Mouse (Mus musculus) liver, embryonic 11.5 days (tissue): ENCODE results near the gene Igfbp5. TPM values are rescaled to one million over a fixed set of nuclear protein-coding genes. Genes with fewer than 3 reads are reported as not detected.

Experiments
- ATAC-seq: fragments of 200-750 bp; cut with Nextera tagmentation; replicated peaks from 2 replicates; pipeline ENCODE4 v1.8.0; 2017; ENCODE audit warnings: moderate number of reproducible peaks, mild to moderate bottlenecking, moderate TSS enrichment, moderate library complexity; ENCODE audit not compliant: low FRiP score
- DNase-seq: peaks from one replicate; pipeline ENCODE4 v3.0.0-alpha.2; 2017; ENCODE audit warnings: low spot score
- H3K27ac ChIP-seq: fragments of 300-500 bp; sonication (generic); 2 replicates; pipeline ENCODE4 v1.5.1; 2014; ENCODE audit warnings: mild to moderate bottlenecking, low read depth, low read length, control low read depth
- H3K27me3 ChIP-seq: fragments of 300-500 bp; sonication (generic); replicated peaks from 2 replicates; pipeline ENCODE4 v1.6.1; 2014; ENCODE audit warnings: low read length, mixed read lengths; ENCODE audit not compliant: control insufficient read depth, insufficient read depth
- H3K36me3 ChIP-seq: fragments of 300-500 bp; sonication (generic); 2 replicates; pipeline ENCODE4 v1.6.1; 2014; ENCODE audit warnings: mild to moderate bottlenecking, low read length, moderate library complexity, mixed read lengths; ENCODE audit not compliant: control insufficient read depth, insufficient read depth
- H3K4me1 ChIP-seq: fragments of 300-500 bp; sonication (generic); replicated peaks from 2 replicates; pipeline ENCODE4 v1.6.1; 2014; ENCODE audit warnings: low read length, mixed read lengths; ENCODE audit not compliant: control insufficient read depth, insufficient read depth
- H3K4me2 ChIP-seq: fragments of 300-500 bp; sonication (generic); 2 replicates; pipeline ENCODE4 v1.6.1; 2014; ENCODE audit warnings: mild to moderate bottlenecking, control low read depth, moderate library complexity
- H3K4me3 ChIP-seq: fragments of 300-500 bp; sonication (generic); 2 replicates; pipeline ENCODE4 v1.5.1; 2014; ENCODE audit warnings: low read depth, low read length, control low read depth
- H3K9ac ChIP-seq: fragments of 300-500 bp; sonication (generic); 2 replicates; pipeline ENCODE4 v1.6.1; 2014; ENCODE audit warnings: low read depth, low read length, control low read depth
- H3K9me3 ChIP-seq: fragments of 300-500 bp; sonication (generic); 2 replicates; pipeline ENCODE4 v1.6.1; 2016; ENCODE audit warnings: low read length, inconsistent platforms, mixed read lengths; ENCODE audit not compliant: control insufficient read depth
- WGBS: fragments of 180-500 bp; shearing (Covaris S2); extraction: QIAGEN DNeasy Blood & Tissue Kit; methylation state at CpG from one replicate; pipeline ENCODE4 v1.1.7; 2014; 5-methylcytosine and 5-hydroxymethylcytosine counted together
- polyA plus RNA-seq: library from polyadenylated mRNA; unstranded; fragments of >200 nt; fragmentation: Nextera tagmentation; extraction: Ambion mirVana; gene quantifications from 2 replicates; pipeline ENCODE4 v1.2.1, GENCODE M21; 2014

Gene Igfbp5
- polyA plus RNA-seq, 1 experiment from 2014 or later, result 33.8 TPM

DNA sequence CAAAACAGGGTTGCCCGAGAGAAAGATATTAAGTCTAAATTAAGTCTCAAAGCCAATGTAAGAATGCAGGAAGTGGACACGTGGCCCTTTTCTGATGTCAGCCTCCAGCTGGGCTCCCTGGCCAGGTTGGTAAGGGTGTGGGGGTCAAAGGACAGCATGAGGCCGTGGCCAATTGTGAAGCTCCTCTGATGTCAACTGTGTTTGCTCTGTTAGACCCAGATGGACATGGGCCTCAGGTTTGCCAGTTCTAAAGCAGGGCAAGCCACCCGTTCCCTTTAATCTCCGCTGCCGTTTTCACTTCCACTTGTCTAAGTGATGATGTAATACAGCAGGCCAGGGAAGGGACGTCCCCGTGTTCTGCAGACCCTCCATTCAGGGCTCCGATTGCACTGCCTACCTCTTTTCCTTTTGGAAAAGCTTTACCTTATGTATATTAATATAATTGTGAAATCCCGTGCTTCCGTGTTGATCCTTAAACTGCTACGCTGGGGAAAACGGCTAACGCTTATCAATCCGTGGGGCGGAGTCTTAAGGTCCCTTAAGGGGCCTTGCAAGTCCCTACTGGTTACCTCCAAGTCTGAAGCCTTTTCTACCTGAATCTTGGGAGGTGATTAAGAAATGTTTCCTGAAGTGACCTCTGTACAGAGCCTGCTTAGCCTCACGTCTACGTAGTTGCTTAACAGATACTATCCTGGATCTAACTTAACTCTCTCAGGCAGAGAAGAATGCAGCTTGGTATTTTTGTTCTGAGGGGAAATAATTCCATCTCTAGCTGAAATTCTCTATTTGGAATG, 31.8 kb downstream of the Igfbp5 start:
- H3K9me3 ChIP-seq, result no peaks in the 10 kb centered on the region
- no peak for ATAC-seq
- H3K27me3 ChIP-seq, result no peaks in the 10 kb centered on the region
- 79% methylated on average over 18 of the region's 18 CpGs for WGBS
- no peak overlapping the region for H3K4me2 ChIP-seq
- H3K4me1 ChIP-seq, result no peaks in the 10 kb centered on the region
- DNase-seq, result no peak
- no peak overlapping the region for H3K4me3 ChIP-seq
- no peaks in the 10 kb centered on the region for H3K36me3 ChIP-seq
- no peak overlapping the region for H3K27ac ChIP-seq
- H3K9ac ChIP-seq, result no peak overlapping the region

DNA sequence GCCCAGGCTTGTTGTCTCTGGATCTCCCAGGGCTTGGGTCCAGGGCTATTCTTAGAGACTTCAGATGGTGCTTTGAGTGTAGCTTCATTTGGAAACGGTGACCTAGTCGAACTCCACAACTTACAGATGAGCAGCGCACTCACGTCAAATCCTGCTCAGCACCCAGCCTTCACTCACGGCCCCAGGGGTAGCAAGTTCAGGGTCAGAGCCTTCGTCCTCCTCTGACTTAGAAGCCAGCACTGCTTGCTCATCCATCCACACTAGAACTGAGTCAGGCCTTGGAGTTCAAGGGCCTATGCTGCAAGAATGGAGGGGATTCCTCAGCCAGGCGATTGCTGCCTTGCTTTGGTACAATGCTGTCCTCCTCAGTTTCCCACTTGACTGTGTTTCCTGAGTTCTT, 34.9 kb downstream of the Igfbp5 start:
- no peaks in the 10 kb centered on the region for H3K27me3 ChIP-seq
- H3K4me2 ChIP-seq, result no peak overlapping the region
- 79% methylated on average over 7 of the region's 7 CpGs for WGBS
- no peak for DNase-seq
- no peaks in the 10 kb centered on the region for H3K36me3 ChIP-seq
- H3K9me3 ChIP-seq, result no peaks in the 10 kb centered on the region
- H3K4me3 ChIP-seq, result no peak overlapping the region
- H3K9ac ChIP-seq, result no peak overlapping the region
- no peaks in the 10 kb centered on the region for H3K4me1 ChIP-seq
- H3K27ac ChIP-seq, result no peak overlapping the region
- no peak for ATAC-seq

DNA sequence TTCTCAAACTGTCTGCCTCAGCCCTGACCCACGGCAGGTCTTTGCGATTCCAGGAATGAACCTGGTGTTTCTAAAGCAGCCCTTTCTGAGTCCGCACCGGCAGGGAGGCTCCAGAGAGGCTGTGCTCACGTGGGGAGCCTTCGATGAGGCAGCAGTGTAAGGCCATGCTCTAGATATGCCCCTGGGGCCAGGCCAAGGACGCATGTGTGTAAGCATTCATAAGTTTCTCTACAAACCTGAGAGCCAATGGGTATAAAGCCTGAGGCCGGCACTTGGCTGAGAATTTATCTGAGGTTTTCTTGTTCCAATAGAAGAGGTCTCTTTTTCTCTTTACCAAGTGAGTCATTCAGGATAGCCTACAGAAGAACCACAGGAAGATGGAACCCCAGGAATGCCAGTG, 35.3 kb downstream of the Igfbp5 start:
- Histone ChIP-seq H3K27ac (no peak overlapping the region), H3K36me3 (no peaks in the 10 kb centered on the region), H3K4me1 (no peaks in the 10 kb centered on the region), H3K4me2 (no peak overlapping the region), H3K4me3 (no peak overlapping the region), H3K9ac (no peak overlapping the region), H3K27me3 (no peaks in the 10 kb centered on the region), H3K9me3 (no peaks in the 10 kb centered on the region)
- WGBS, result 76% methylated on average over 8 of the region's 8 CpGs
- no peak for DNase-seq
- no peak for ATAC-seq

DNA sequence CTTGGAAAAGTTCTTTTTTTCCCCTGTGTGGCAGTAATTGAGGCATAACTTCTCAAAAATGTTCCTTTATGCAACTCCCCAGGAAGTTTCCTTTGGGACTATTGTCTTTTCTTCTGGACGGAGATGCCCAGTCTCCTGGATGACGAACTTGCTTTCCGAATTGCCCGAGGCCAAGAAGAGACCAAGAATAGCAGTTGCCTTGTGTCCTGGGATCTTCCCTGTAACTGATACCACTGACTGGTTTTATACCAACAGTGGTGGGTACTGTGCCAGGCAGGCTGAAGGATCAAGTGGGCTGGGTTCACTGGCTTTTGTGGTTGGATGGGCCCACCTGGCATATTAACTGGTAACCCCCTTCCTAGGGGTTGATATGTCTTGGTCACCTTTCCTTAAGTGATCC, 41.1 kb downstream of the Igfbp5 start:
- no peaks in the 10 kb centered on the region for H3K9me3 ChIP-seq
- H3K9ac ChIP-seq, result no peak overlapping the region
- 86% methylated on average over 4 of the region's 4 CpGs for WGBS
- no peak overlapping the region for H3K4me3 ChIP-seq
- no peak overlapping the region for H3K4me2 ChIP-seq
- ATAC-seq (no peak), DNase-seq (no peak)
- H3K27ac ChIP-seq, result no peak overlapping the region
- no peaks in the 10 kb centered on the region for H3K27me3 ChIP-seq
- H3K4me1 ChIP-seq, result no peaks in the 10 kb centered on the region
- H3K36me3 ChIP-seq, result no peaks in the 10 kb centered on the region

DNA sequence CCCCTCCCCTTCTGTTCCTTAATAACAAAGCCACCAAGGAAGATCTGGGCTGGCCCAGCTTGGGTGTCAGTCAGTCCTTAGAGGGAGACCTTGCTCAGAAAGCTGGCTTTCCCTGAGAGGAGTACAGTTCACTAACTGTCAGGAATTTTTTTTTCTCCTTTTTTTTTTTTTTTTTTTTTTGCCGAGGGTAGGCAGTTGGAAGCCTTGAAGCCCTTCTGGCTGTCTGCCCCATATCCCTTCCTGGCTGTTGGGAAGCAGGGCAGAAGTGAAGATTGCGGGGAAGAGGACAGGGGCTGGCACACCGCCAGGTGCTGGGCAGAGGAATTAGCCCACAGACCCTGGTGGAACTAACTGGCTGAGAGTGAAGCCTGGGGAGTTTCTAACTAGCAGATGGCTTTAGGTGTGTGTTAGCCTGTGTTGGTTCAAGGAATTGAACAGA, 42.0 kb downstream of the Igfbp5 start:
- Histone ChIP-seq H3K27me3 (peaks cover 4% of the 10 kb centered on the region), H3K9ac (no peak overlapping the region), H3K9me3 (no peaks in the 10 kb centered on the region), H3K4me2 (no peak overlapping the region), H3K4me3 (no peak overlapping the region), H3K36me3 (no peaks in the 10 kb centered on the region), H3K27ac (no peak overlapping the region), H3K4me1 (0 out of 2 replicates have a peak, but pooled peaks cover 3% of the 10 kb centered on the region)
- 48% methylated on average over 3 of the region's 3 CpGs for WGBS
- DNase-seq, result no peak
- no peak for ATAC-seq

DNA sequence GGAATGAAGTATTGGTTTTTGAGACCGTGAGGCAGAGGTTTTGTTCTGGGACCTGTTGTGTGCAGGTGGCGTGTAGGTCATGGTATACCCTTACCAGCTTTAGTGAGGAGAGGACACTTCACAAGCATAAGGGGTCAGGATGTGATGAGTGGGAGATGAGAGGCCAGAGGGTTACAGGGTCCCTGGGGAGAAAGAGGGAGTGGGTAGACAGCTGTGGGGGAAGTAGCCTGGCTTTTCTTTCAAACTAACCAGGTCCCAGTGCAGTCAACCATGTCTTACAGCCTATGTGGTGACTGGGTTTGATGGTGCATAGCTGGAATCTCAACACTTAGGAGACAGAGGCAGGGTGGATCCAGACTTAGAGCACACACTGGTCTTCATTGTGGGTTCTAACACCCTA, 44.2 kb downstream of the Igfbp5 start:
- H3K9ac ChIP-seq, result no peak overlapping the region
- H3K4me1 ChIP-seq, result peaks cover 3% of the 10 kb centered on the region; the same call in 1 of the 2 replicates
- no peak for DNase-seq
- H3K27ac ChIP-seq, result no peak overlapping the region
- 87% methylated on average over 2 of the region's 2 CpGs for WGBS
- H3K36me3 ChIP-seq, result no peaks in the 10 kb centered on the region
- no peak overlapping the region for H3K4me3 ChIP-seq
- H3K9me3 ChIP-seq, result no peaks in the 10 kb centered on the region
- peaks cover 23% of the 10 kb centered on the region for H3K27me3 ChIP-seq
- no peak for ATAC-seq
- no peak overlapping the region for H3K4me2 ChIP-seq

DNA sequence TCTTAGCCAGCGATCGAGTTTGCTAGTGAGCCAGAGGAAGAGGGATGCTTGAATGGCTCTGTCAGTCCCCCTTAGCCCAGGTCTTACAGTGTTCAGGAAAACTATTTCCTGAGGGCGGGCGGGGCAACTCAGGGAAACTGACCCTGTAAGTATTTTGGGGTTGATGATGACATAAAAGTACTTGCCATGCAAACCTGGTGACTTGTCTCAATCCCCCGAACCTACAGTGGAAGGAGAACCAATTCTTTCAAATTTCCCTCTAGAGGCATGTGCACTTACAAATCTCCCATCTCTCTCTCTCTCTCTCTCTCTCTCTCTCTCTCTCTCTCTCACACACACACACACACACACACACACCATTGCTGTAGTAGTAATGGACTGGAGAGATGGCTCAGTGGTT, 45.8 kb downstream of the Igfbp5 start:
- DNase-seq (no peak), ATAC-seq (no peak)
- Histone ChIP-seq H3K4me2 (no peak overlapping the region), H3K9ac (no peak overlapping the region), H3K4me3 (no peak overlapping the region), H3K4me1 (peaks cover 5% of the 10 kb centered on the region; the same call in 1 of the 2 replicates), H3K9me3 (no peaks in the 10 kb centered on the region), H3K27ac (no peak overlapping the region), H3K36me3 (no peaks in the 10 kb centered on the region), H3K27me3 (peaks cover 39% of the 10 kb centered on the region)
- 79% methylated on average over 5 of the region's 5 CpGs for WGBS

DNA sequence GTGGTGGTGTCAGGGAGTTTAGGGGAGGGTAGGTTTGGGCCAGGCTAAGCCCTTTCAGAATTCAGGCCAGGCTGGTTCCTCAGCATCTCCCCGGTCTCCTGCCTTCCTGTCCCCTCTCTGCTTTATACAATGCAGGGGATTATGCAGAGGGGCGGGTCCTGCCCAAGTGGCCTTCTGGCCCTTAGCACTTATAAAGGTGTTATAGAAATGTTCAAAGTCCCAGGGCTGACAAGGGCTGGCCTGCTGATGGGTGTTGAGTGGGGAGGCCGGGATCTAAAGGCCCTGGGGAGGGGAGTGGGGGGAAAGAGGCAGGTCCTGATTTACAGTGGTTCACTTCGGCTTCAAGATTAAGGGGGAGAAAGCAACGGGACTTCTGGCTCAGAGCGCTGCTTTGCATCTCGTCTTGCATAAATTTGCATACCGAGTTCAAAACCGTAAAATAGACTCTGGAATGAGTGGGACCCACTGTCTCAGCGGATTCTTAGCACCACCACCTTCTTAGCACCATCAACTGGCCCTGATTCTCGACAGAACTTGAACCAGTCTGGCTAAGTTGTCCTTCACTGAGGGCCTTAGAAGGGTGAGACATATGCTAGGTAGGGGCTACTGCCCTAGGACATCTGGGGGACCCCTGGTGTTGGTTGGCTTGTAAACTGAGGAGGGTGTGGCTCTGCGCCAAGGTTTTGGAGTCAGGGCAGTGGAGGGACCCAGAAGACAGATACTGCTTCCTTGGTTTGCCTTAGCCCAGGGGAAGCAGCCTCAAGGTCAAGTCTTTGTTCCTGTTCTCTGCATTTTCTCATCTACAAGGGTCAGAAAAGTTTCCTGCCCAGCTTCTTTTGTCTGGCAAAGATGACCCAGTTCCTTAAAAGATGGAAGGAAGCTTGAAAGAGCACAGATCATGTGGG, 47.0 kb downstream of the Igfbp5 start:
- ATAC-seq, result no peak
- no peak overlapping the region for H3K27ac ChIP-seq

More for the DNA sequence above, 47.0 kb downstream of the Igfbp5 start:
- peaks cover 47% of the 10 kb centered on the region for H3K27me3 ChIP-seq
- no peak overlapping the region for H3K9ac ChIP-seq
- H3K9me3 ChIP-seq, result no peaks in the 10 kb centered on the region
- 32% methylated on average over 12 of the region's 12 CpGs for WGBS
- no peaks in the 10 kb centered on the region for H3K36me3 ChIP-seq
- peaks cover 5% of the 10 kb centered on the region; the same call in 1 of the 2 replicates for H3K4me1 ChIP-seq
- no peak overlapping the region for H3K4me2 ChIP-seq
- DNase-seq, result no peak
- no peak overlapping the region for H3K4me3 ChIP-seq
